Mouse (Mus musculus) retina, postnatal 7 days (tissue): ENCODE data around the gene Gal3st2.
"Not testable (repeated sequence)": the region's sequence is repeated elsewhere in the genome, so short reads cannot be mapped to it uniquely, and the experiment has no call there.

Experiments
- DNase-seq: peaks from one replicate; pipeline ENCODE4 v3.0.0-alpha.2; 2012; ENCODE audit warnings: low read depth, low spot score

The Gal3st2 gene

DNA sequence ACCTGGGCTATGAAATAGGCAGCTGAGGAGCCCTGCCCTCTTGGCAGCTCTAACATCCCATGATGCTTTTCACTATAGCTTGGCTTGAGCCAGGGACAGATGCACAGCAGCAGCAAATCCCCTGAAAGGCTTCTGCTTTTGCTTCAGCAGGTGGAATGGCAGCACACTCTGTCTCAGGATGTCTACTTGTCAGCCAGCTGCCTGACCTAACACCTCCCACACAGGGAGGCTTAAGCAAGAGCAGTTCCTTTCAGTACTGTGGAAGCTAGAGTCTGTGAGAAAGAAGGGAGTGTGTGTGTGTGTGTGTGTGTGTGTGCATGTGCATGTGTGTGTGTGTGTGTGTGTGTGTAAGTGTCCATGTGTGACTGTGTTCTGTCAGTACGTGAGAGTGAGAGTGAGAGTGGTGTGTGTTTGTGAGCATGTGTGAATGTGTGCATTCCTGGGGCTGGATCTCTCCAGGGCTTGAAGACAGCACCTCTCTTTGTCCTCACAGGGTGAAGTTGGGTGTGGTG, 10.5 kb downstream of the Gal3st2 start:
- DNase-seq: not testable (repeated sequence)

DNA sequence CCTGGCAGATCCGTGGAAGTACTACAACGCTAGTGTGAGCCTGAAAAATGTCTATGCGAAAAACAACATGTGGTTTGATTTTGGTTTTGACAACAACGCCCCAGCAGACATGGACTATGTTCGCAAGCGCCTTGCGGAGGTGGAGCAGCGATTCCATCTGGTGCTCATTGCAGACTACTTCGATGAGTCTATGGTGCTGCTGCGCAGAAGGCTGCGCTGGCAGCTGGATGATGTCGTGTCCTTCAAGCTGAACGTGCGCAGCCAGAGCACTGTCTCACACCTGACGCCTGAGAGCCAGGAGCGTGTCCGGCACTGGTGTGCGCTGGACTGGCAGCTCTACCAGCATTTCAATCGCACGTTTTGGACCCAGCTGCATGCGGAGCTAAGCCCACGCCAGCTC, 13.3 kb downstream of the Gal3st2 start:
- DNase-seq: not testable (repeated sequence)

DNA sequence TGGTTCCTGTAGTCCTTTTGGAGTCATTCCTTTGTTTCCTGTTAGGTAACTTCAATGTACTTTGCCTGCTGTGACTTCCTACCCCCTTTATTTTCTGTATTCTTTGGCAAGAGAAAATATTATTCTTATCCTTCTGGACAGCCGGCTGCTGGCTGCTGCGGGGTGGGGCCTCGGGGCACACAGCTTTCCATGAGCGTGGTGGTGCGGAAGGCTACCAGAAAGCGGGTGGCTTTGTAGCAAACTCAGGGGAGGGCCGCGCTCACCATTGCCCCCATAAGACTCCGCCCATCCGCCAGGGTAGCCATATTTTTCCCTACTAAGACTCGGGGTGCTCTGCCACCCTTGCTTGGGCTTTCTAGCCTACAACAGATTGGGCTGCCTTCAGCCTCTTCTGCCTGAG, 20.7 kb downstream of the Gal3st2 start:
- not testable (repeated sequence) for DNase-seq

DNA sequence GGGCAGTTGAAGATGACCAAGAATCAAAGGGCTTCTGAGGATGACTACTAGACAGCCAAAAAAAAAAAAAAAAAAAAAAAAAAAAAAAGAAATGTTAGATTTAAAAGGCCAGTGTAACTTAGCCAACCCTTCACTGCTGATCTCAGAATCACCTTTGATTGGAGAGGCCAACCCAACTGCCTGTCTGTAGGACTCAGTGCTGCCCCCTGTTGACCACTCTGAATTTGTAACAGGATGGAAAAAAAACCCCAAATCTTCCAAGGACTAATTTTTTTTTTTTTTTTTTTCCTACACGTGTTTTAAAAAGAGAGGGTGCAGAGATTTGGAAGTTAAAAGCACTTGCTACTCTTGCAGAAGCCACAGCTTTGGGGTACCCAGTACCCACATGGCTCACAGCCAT, 29.8 kb downstream of the Gal3st2 start:
- DNase-seq: not testable (repeated sequence)

DNA sequence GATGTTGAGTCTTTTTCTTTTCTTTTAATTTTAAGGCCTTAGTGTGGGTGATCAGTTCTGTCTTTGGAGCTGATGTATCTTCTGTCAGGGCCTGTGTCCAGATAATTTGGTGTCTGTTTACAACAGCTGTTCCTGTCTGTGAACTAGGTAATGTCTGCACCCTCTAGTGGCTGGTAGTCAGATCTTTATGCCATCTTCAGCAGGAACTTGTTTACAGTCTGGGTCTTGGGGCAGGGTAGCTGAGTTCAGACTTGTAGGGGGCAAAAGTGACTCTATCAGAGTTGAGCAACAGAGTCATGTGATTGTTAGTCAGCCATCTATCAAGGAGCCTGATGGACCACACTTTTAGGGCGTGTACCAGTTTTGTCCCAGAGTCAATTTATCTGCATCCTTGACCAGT, 36.3 kb downstream of the Gal3st2 start:
- not testable (repeated sequence) for DNase-seq

DNA sequence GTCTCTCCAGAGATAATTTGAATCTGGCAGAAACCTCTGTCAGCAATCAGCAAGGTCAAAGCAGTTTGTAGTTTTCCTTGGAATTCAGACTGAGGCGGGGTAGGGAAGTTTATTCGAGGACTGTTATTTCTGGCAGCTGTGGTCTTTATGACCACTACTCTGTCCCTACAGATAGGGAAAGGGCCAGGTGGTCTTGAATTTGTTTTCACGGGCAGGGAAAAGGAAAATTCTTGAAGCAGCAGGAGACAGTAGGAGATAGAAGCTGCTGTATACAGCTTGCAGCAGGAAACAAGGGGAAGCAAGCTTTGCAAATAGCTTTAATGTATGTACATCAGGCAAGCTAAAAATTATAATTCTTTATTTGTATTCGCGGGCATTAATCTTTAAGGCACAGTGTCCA, 40.2 kb downstream of the Gal3st2 start:
- DNase-seq: not testable (repeated sequence)

DNA sequence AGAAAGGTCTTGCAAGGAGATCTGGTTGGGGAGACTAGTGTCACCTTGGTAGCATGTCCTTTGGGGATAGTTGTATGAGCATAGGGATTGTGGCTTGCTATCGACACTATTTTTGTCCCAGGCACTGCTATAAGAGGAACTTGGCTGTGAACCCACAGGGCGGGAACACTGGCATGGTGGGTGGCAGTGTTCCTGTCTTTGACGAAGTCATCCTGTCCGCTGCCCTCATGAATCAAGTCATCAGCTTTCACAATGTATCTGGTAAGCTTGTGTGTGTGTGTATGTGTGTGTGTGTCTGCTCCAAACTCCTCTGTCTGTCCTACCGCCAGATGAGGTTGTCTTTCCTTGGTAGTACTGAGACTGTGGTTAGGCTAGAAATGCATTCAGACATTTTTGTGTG, 45.6 kb downstream of the Gal3st2 start:
- not testable (repeated sequence) for DNase-seq

DNA sequence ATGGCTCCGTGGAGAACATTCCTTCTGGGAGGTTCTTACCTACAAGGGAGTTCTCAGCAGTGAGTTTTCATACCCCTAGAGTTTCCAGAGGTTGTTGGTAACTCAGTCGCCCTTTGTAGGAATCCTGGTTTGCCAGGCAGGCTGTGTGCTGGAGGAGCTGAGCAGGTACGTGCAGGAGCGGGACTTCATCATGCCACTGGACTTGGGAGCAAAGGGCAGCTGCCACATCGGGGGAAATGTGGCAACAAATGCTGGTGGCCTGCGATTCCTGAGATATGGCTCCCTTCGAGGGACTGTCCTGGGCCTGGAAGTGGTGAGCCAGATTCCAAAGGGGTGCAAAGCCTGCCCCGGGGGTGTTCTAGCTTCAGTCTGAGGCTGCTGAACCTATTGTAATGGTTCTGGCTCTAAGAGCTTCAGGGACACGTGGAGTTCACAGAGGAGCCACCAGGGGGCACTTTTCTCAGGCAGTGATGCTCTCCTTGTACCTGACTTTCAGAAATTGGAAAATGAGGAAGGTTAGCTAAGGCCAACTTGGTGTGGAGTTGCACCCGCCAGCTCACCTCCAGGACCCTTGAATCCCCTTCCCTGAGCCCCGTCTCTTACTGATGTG, 48.0 kb downstream of the Gal3st2 start:
- not testable (repeated sequence) for DNase-seq

DNA sequence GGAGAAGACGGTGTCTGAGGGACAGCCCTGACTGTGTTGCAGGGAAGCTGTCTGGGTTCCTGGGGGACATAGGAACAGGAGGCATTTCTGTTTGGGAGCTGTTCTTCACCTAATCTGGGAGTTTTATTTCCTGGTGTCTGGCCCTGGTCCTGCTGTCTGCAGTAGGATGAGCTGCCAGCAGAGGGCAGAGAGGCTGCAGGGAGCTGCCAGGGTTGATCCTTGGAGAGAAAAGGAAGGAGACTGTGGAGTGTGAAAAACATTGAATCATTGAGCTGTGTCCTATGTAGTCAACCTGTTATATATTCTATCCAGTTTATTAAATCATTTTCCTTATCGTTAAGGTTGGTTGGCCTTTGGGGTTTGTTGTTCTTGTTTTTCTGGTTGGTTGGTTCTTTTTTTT, 50.8 kb downstream of the Gal3st2 start:
- not testable (repeated sequence) for DNase-seq

DNA sequence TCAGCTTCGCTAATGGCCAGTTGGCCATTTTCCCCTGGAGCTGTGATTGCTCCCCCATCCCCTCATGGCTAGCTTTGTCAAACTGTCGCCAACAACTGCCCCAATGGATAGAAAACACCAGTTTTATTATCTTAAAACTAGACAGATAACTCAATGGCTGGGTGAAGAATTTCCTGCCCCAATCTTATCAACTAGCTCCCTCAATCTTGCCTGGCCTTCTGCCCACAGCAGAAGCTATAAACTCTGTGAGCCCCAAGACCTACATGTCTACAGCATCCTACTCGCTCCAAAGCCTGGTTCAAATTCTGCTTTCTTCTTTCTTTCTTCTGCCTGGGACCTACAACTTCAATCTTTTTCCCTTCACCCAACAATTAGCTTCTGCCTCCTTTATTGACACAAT, 56.1 kb downstream of the Gal3st2 start:
- DNase-seq: not testable (repeated sequence)

DNA sequence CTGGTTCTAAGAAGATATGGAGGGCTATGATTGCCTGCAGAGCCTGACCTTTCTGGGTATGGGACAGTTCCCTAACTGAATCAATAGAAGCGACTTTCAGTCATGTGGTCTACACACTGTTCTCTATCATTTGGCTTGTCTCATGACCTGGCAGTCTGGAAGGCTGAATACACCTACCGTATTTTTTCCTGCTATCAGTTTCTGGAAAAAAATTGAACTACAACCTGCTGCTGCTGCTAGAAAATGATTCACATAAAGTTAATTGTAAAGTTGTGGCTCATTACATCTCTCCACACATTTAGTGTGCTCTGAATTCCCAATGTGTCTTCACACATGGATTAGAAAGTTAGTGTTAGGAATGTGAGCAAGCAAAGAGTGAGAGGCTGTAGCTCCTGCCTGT, 56.9 kb downstream of the Gal3st2 start, which contains the start of gene Gal3st2b:
Gene Gal3st2b, plus strand, starts transcription at position 301 of the 400 bp plus-strand sequence.
- not testable (repeated sequence) for DNase-seq

DNA sequence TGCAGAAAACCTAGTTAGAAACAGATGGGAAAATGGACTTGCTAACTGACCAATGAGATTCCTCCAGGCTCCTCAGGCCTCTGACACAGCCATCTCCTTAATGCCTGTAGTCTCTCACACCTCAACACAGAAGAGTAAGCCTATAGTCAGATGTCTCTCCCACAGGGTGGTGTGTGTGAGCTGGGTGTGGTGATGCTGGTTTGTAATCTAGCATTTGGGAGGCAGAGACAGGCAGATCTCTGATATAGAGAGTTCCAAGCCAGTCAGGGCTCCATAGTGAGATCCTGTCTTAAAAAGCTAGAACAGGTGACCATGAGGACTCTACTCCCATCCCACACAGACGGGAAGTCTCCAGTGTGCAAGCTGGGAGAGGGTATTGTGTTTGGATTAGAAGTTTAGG, 57.7 kb downstream of the Gal3st2 start:
- DNase-seq: not testable (repeated sequence)

DNA sequence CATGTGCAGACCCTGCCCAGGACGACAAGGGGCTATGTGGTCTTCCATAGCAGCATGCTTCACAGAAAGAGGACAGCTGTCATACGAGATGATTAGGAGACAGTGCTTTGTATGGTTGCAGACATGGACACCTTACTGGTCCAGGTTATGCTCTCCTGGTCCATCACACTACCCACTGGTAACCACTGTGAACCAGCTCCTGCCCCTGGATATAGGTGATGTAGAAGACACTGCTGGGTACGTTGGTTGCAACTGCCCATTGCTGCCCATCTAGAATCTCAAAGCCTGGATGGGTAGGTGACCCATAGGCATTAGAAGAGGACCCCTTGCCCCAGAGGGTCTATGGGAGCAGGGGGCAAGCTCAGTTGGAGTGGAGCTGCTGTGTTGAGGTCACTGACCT, 58.2 kb downstream of the Gal3st2 start:
- not testable (repeated sequence) for DNase-seq

DNA sequence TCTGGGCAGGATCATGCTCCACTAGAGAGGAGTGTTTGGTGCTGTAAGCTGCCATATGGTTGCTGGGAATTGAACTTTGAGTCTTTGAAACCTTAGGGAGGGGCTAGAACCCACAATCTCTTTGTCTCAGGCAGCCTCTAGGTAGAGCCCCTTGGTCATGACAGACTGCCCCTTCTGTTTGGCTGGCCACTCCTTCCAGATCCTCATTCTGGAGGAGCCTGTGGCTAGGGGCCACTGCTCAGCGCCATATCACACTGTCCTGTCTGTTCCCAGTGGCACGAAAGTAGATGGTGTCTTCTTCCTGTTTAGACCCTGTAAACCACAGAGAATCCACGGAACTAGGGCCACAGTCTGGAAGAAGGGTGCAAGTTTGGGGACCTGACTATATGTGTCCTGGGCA, 61.5 kb downstream of the Gal3st2 start:
- DNase-seq: not testable (repeated sequence)

DNA sequence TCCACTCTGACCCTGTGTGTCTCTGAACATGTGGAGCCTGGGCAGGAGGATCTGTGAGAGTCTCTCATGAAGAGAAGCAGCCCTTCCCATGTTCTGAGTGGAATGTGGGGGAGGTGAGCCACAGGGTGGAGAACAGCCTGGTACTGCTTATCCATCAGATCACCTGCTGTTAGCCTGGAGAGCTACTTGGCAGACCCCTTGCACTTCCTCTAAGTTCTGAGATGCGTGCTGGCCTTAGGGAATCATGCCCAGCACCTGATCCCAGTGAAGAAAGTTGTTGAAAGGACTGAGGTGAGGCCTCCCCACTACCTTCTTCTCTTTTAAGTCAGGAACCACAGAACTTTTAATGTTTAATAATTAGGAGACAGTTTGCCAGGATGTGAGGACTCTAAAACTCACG, 62.0 kb downstream of the Gal3st2 start:
- DNase-seq: not testable (repeated sequence)
